20 mouse cellular contexts compared by ENCODE assay signal in the genomic region with DNA sequence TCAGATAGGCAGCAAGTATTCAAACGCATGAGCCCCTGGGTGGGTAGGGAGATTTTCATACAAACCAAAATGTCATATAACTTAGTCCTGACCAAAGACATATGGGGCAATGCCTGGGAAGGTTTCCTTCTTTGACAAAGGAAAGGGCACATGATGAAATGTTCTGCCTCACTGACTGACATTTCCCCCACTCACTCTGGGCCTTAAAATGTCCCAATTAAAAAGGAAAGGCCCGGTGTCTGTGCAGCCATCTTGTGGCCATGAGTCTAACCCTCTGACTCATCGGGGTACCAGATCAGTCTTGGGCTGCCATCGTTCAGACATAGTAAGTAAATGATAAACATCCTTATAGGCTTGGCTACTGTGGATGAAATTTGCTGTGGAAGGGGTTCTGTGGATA.
DNase-seq lines count a peak whose midpoint lies in the region; ATAC-seq and TF ChIP-seq lines count a peak whose summit lies in the region.
"Had no signal": no experiment of that assay in that cellular context is flagged by ENCODE, and none has a peak within 500 bp of the region (broad histone marks: within the 10 kb centered on the region; RNA-seq: fewer than 3 reads in every experiment).

No protein-coding gene starts in this region.

- TF ChIP-seq POLR2A in lung, adult 2 months (IDR thresholded peaks at IDR 0.05; ENCODE audit: borderline replicate concordance, extremely low read depth, low read depth, low read length): no peak
- TF ChIP-seq POLR2A in bone marrow, adult 2 months (IDR thresholded peaks at IDR 0.05; ENCODE audit: borderline replicate concordance, control insufficient read depth, low read depth, low read length): no peak

- H3K27me3 ChIP-seq in lung, postnatal 0 days (replicated peaks; ENCODE audit: insufficient read depth, low read length): no peaks in the 10 kb centered on the region
- H3K27me3 ChIP-seq in heart, embryonic 12.5 days (replicated peaks): no peaks in the 10 kb centered on the region
- H3K27me3 ChIP-seq: forebrain, embryonic 15.5 days; intestine, embryonic 15.5 days had no signal

- ATAC-seq in lung, postnatal 0 days: no peak
- peak; percentile 67 for ATAC-seq in megakaryocyte progenitor cell, adult 5-6 weeks (replicated peaks; ENCODE audit: poor library complexity)
- ATAC-seq in heart, embryonic 12.5 days (ENCODE audit: insufficient number of reproducible peaks, low FRiP score): no peak
- ATAC-seq: CD4-positive, CD25-positive, alpha-beta regulatory T cell, adult 4 months; forebrain, embryonic 15.5 days; intestine, embryonic 15.5 days had no signal

- H3K4me3 ChIP-seq in lung, postnatal 0 days (ENCODE audit: low read depth, low read length): no peak overlapping the region
- H3K4me3 ChIP-seq in lung, adult 2 months (replicated peaks; ENCODE audit: extremely low read depth, low read depth, low read length): no peak overlapping the region
- no peak overlapping the region for H3K4me3 ChIP-seq in bone marrow, adult 2 months (replicated peaks; ENCODE audit: control insufficient read depth, low read depth, low read length)
- no peak overlapping the region for H3K4me3 ChIP-seq in heart, embryonic 12.5 days
- H3K4me3 ChIP-seq: embryonic facial prominence, embryonic 10.5 days; forebrain, embryonic 15.5 days; heart, adult 2 months; hindbrain, embryonic 10.5 days; intestine, embryonic 15.5 days had no signal

- no peaks in the 10 kb centered on the region; the same call in 1 of the 2 replicates for H3K36me3 ChIP-seq in lung, postnatal 0 days (ENCODE audit: insufficient read depth, low read length)
- H3K36me3 ChIP-seq in heart, embryonic 12.5 days: peaks cover 12% of the 10 kb centered on the region
- H3K36me3 ChIP-seq: embryonic facial prominence, embryonic 10.5 days; forebrain, embryonic 15.5 days; hindbrain, embryonic 10.5 days; intestine, embryonic 15.5 days had no signal

- no peak for TF ChIP-seq CTCF in lung, postnatal 0 days (IDR thresholded peaks at IDR 0.05)
- no peak for TF ChIP-seq CTCF in lung, adult 2 months (IDR thresholded peaks at IDR 0.05; ENCODE audit: insufficient read depth, low read length)
- no peak for TF ChIP-seq CTCF in bone marrow, adult 2 months (IDR thresholded peaks at IDR 0.05; ENCODE audit: control insufficient read depth, insufficient read depth, low read length)

- no peak for TF ChIP-seq EP300 in lung, postnatal 0 days (IDR thresholded peaks at IDR 0.05)

- no peak overlapping the region for H3K27ac ChIP-seq in lung, postnatal 0 days (ENCODE audit: low read length)
- peak overlapping the region; percentile 44; the same call in 1 of the 2 replicates for H3K27ac ChIP-seq in bone marrow, adult 2 months (ENCODE audit: control insufficient read depth, insufficient read depth, low read depth, low read length, poor library complexity)
- H3K27ac ChIP-seq in heart, embryonic 12.5 days (ENCODE audit: poor library complexity, severe bottlenecking): no peak overlapping the region
- H3K27ac ChIP-seq: embryonic facial prominence, embryonic 10.5 days; forebrain, embryonic 15.5 days; heart, adult 2 months; hindbrain, embryonic 10.5 days; hindbrain, embryonic 14.5 days; intestine, embryonic 15.5 days had no signal

- H3K9ac ChIP-seq in lung, postnatal 0 days (replicated peaks; ENCODE audit: low read depth): no peak overlapping the region
- H3K9ac ChIP-seq in heart, embryonic 12.5 days: no peak overlapping the region
- H3K9ac ChIP-seq: forebrain, embryonic 15.5 days; hindbrain, embryonic 14.5 days; intestine, embryonic 15.5 days had no signal

- H3K4me2 ChIP-seq in lung, postnatal 0 days (replicated peaks; ENCODE audit: low read depth, low read length): no peak overlapping the region
- H3K4me2 ChIP-seq in heart, embryonic 12.5 days: no peak overlapping the region
- H3K4me2 ChIP-seq: forebrain, embryonic 15.5 days; heart, embryonic 11.5 days; hindbrain, embryonic 14.5 days; intestine, embryonic 15.5 days had no signal

- H3K4me1 ChIP-seq in lung, postnatal 0 days (ENCODE audit: insufficient read depth, low read depth, low read length): no peaks in the 10 kb centered on the region; the same call in 1 of the 2 replicates
- no peaks in the 10 kb centered on the region; the same call in 1 of the 2 replicates for H3K4me1 ChIP-seq in lung, adult 2 months (ENCODE audit: control insufficient read depth, insufficient read depth, low read length)
- H3K4me1 ChIP-seq in bone marrow, adult 2 months (ENCODE audit: control insufficient read depth, insufficient read depth, low read length): peaks cover 14% of the 10 kb centered on the region
- H3K4me1 ChIP-seq in heart, embryonic 12.5 days (replicated peaks): peaks cover 10% of the 10 kb centered on the region

- no peaks in the 10 kb centered on the region for H3K9me3 ChIP-seq in lung, postnatal 0 days (ENCODE audit: low read length)
- H3K9me3 ChIP-seq in heart, embryonic 12.5 days (replicated peaks): no peaks in the 10 kb centered on the region
- H3K9me3 ChIP-seq: embryonic facial prominence, embryonic 10.5 days; forebrain, embryonic 15.5 days; G1E; hindbrain, embryonic 10.5 days; intestine, embryonic 15.5 days had no signal

- DNase-seq in lung, postnatal 0 days (ENCODE audit: low spot score): peak; percentile 18
- DNase-seq in lung, adult 2 months: no peak
- DNase-seq in 416B (ENCODE audit: low read depth): peak; percentile 83
- DNase-seq in thymus, postnatal 36 days: no peak
- DNase-seq: adrenal gland, postnatal 14 days; B cell, adult 2 months; cerebellum, adult 8-10 months; cerebellum, postnatal 25 days; heart, adult 2 months had no signal

- 85% methylated on average over 4 of the region's 4 CpGs for WGBS in lung, postnatal 0 days
- WGBS in lung, adult 2 months: 80% methylated on average over 4 of the region's 4 CpGs
- 42% methylated on average over 4 of the region's 4 CpGs for WGBS in bone marrow, adult 2 months
- 85% methylated on average over 4 of the region's 4 CpGs for WGBS in heart, embryonic 12.5 days

Comparison
In these comparisons a context has a peak if more than half of its experiments do, and no peak if none do; other contexts are left out.
1. DNase-seq: peak in lung, postnatal 0 days (single experiment) and 416B (single experiment); none in lung, adult 2 months (single experiment) and thymus, postnatal 36 days (0 of 2).